Mouse (Mus musculus): Measurements from ENCODE around the gene Brd3os. TPM values are rescaled to one million over a fixed set of nuclear protein-coding genes. Genes with fewer than 3 reads are reported as not detected.

The Brd3os gene
- polyA plus RNA-seq, 1 experiment from 2014 or later, result 19.0 TPM

GRCm38 (mm10) chr2:27418577-27419070 lies 23.5 kb upstream of the Brd3os start:
- in situ Hi-C loops (cut with MboI; ENCODE audit: low pct_unique_long_range_greater_than_20kb), result loop anchor here (25.0 kb wide), 1 partner anchor 781 kb away; the partner anchor contains the start of gene Fam69b
- TF ChIP-seq CTCF (IDR thresholded peaks at IDR 0.05), result no peak
- DNase-seq (ENCODE audit: low read depth, low spot score) (no peak), ATAC-seq (no peak)
- H3K27me3 ChIP-seq, result no peaks in the 10 kb centered on the region
- CTCF ChIA-PET, result no interaction called here
- POLR2A ChIA-PET, result no interaction called here

- in situ Hi-C loops (cut with MboI; ENCODE audit: low pct_unique_long_range_greater_than_20kb), result loop anchor here (5.0 to 25.0 kb wide), 2 partner anchors 44 to 784 kb away; partner anchors contain the start of gene Fam69b
- ChIA-PET POLR2A (interaction anchor here (1.1 to 1.5 kb wide), 2 partner anchors 10 to 27 kb away, joined by 3 read pairs; no protein-coding TSS in a partner anchor), CTCF (interaction anchor here (1.0 to 1.2 kb wide), 2 partner anchors 28 to 141 kb away, joined by 3 read pairs; no protein-coding TSS in a partner anchor)
- TF ChIP-seq CTCF (IDR thresholded peaks at IDR 0.05), result no peak
- no peaks in the 10 kb centered on the region for H3K27me3 ChIP-seq
- ATAC-seq (no peak), DNase-seq (ENCODE audit: low read depth, low spot score) (no peak)
Measured at GRCm38 (mm10) chr2:27421293-27422068, 20.6 kb upstream of the Brd3os start.

- ATAC-seq, result no peak
- POLR2A ChIA-PET, result no interaction called here
- no peaks in the 10 kb centered on the region for H3K27me3 ChIP-seq
- no peak for DNase-seq (ENCODE audit: low read depth, low spot score)
- CTCF ChIA-PET, result no interaction called here
- no peak for TF ChIP-seq CTCF (IDR thresholded peaks at IDR 0.05)
- in situ Hi-C loops (cut with MboI; ENCODE audit: low pct_unique_long_range_greater_than_20kb), result loop anchor here (5.0 to 25.0 kb wide), 2 partner anchors 46 to 786 kb away; partner anchors contain the start of gene Fam69b
Measured at GRCm38 (mm10) chr2:27423596-27423995, 18.5 kb upstream of the Brd3os start.

GRCm38 (mm10) chr2:27425161-27425611 lies 16.9 kb upstream of the Brd3os start:
- TF ChIP-seq CTCF (IDR thresholded peaks at IDR 0.05), result no peak
- H3K27me3 ChIP-seq, result no peaks in the 10 kb centered on the region
- in situ Hi-C loops (cut with MboI; ENCODE audit: low pct_unique_long_range_greater_than_20kb), result loop anchor here (5.0 to 25.0 kb wide), 2 partner anchors 138 to 388 kb away; partner anchors contain the start of gene Slc2a6
- no peak for DNase-seq (ENCODE audit: low read depth, low spot score)
- ChIA-PET CTCF (no interaction called here), POLR2A (interaction anchor here (0.8 to 1.2 kb wide), 2 partner anchors 107 to 114 kb away, joined by 3 to 6 read pairs; no protein-coding TSS in a partner anchor)
- ATAC-seq, result no peak

- in situ Hi-C loops (cut with MboI; ENCODE audit: low pct_unique_long_range_greater_than_20kb), result loop anchor here (5.0 to 25.0 kb wide), 2 partner anchors 139 to 389 kb away; partner anchors contain the start of gene Slc2a6
- H3K27me3 ChIP-seq, result no peaks in the 10 kb centered on the region
- CTCF ChIA-PET, result interaction anchor here (1.4 kb wide), 1 partner anchor 65 kb away, joined by 3 read pairs; no protein-coding TSS in a partner anchor
- POLR2A ChIA-PET, result interaction anchor here (1.2 to 1.3 kb wide), 2 partner anchors 35 to 115 kb away, joined by 6 read pairs; no protein-coding TSS in a partner anchor
- TF ChIP-seq CTCF (IDR thresholded peaks at IDR 0.05), result no peak
- ATAC-seq (no peak), DNase-seq (ENCODE audit: low read depth, low spot score) (no peak)
Measured at GRCm38 (mm10) chr2:27425751-27426405, 16.2 kb upstream of the Brd3os start.

- POLR2A ChIA-PET, result interaction anchor here (1.3 kb wide), 1 partner anchor 35 kb away, joined by 6 read pairs; no protein-coding TSS in a partner anchor
- no peak for TF ChIP-seq CTCF (IDR thresholded peaks at IDR 0.05)
- H3K27me3 ChIP-seq, result no peaks in the 10 kb centered on the region
- CTCF ChIA-PET, result interaction anchor here (0.9 to 3.3 kb wide), 4 partner anchors 12 to 145 kb away, joined by 3 to 42 read pairs (median 14); no protein-coding TSS in a partner anchor
- ATAC-seq (peak; percentile 44), DNase-seq (ENCODE audit: low read depth, low spot score) (no peak)
- in situ Hi-C loops (cut with MboI; ENCODE audit: low pct_unique_long_range_greater_than_20kb), result loop anchor here (5.0 to 25.0 kb wide), 2 partner anchors 139 to 389 kb away; partner anchors contain the start of gene Slc2a6
Measured at GRCm38 (mm10) chr2:27426406-27426854, 15.7 kb upstream of the Brd3os start.

- DNase-seq (ENCODE audit: low read depth, low spot score) (no peak), ATAC-seq (peak; percentile 72)
- in situ Hi-C loops (cut with MboI; ENCODE audit: low pct_unique_long_range_greater_than_20kb), result loop anchor here (5.0 to 25.0 kb wide), 2 partner anchors 140 to 390 kb away; partner anchors contain the start of gene Slc2a6
- TF ChIP-seq CTCF (IDR thresholded peaks at IDR 0.05), result no peak
- no peaks in the 10 kb centered on the region for H3K27me3 ChIP-seq
- ChIA-PET POLR2A (interaction anchor here (0.5 to 1.8 kb wide), 4 partner anchors 36 to 146 kb away, joined by 4 to 6 read pairs (median 5); no protein-coding TSS in a partner anchor), CTCF (interaction anchor here (0.9 to 3.3 kb wide), 8 partner anchors 13 to 159 kb away, joined by 3 to 42 read pairs (median 8); no protein-coding TSS in a partner anchor)
Measured at GRCm38 (mm10) chr2:27426855-27427457, 15.2 kb upstream of the Brd3os start, which contains the start of gene Vav2. Vav2 (minus strand) TSS chr2:27427033.

- DNase-seq (ENCODE audit: low read depth, low spot score) (no peak), ATAC-seq (no peak)
- POLR2A ChIA-PET, result interaction anchor here (0.6 to 1.8 kb wide), 4 partner anchors 136 to 147 kb away, joined by 3 to 6 read pairs (median 4); no protein-coding TSS in a partner anchor
- in situ Hi-C loops (cut with MboI; ENCODE audit: low pct_unique_long_range_greater_than_20kb), result loop anchor here (5.0 to 25.0 kb wide), 2 partner anchors 141 to 391 kb away; partner anchors contain the start of gene Slc2a6
- no peaks in the 10 kb centered on the region for H3K27me3 ChIP-seq
- TF ChIP-seq CTCF (IDR thresholded peaks at IDR 0.05), result no peak
- CTCF ChIA-PET, result interaction anchor here (0.7 to 3.3 kb wide), 23 partner anchors 10 to 191 kb away, joined by 3 to 42 read pairs (median 4); partner anchors contain the start of genes Brd3 and Brd3os
Measured at GRCm38 (mm10) chr2:27428071-27428470, 14.1 kb upstream of the Brd3os start.

GRCm38 (mm10) chr2:27430621-27431020 lies 11.5 kb upstream of the Brd3os start:
- DNase-seq (ENCODE audit: low read depth, low spot score), result no peak
- in situ Hi-C loops (cut with MboI; ENCODE audit: low pct_unique_long_range_greater_than_20kb), result loop anchor here (25.0 kb wide), 1 partner anchor 393 kb away; the partner anchor contains the start of gene Slc2a6

More at GRCm38 (mm10) chr2:27430621-27431020, 11.5 kb upstream of the Brd3os start:
- no peaks in the 10 kb centered on the region for H3K27me3 ChIP-seq
- TF ChIP-seq CTCF (IDR thresholded peaks at IDR 0.05), result no peak
- CTCF ChIA-PET, result no interaction called here
- POLR2A ChIA-PET, result no interaction called here
- ATAC-seq, result no peak
